Mouse (Mus musculus) stomach, embryonic 14.5 days (tissue): Measurements from ENCODE around the gene Basp1. TPM values are rescaled to one million over a fixed set of nuclear protein-coding genes. Genes with fewer than 3 reads are reported as not detected.
"Not testable (repeated sequence)": the region's sequence is repeated elsewhere in the genome, so short reads cannot be mapped to it uniquely, and the experiment has no call there.

ENCODE experiments used
- ATAC-seq: fragments of 200-750 bp; cut with Nextera tagmentation; 2 replicates; pipeline ENCODE4 v1.8.0; 2017; ENCODE audit warnings: low read depth, moderate TSS enrichment; ENCODE audit not compliant: insufficient number of reproducible peaks, insufficient read depth, low FRiP score
- H3K27ac ChIP-seq: fragments of 300-500 bp; sonication (generic); 2 replicates; pipeline ENCODE4 v1.5.1; 2014; ENCODE audit warnings: mild to moderate bottlenecking, low read length, moderate library complexity, mixed read lengths
- H3K27me3 ChIP-seq: fragments of 300-500 bp; sonication (generic); 2 replicates; pipeline ENCODE4 v1.6.1; 2014; ENCODE audit warnings: low read length, control low read depth, mixed read lengths; ENCODE audit not compliant: control insufficient read depth, insufficient read depth
- H3K36me3 ChIP-seq: fragments of 300-500 bp; sonication (generic); 2 replicates; pipeline ENCODE4 v1.6.1; 2014; ENCODE audit warnings: mild to moderate bottlenecking, control low read depth, low read length, moderate library complexity, mixed read lengths; ENCODE audit not compliant: control insufficient read depth, insufficient read depth
- H3K4me1 ChIP-seq: fragments of 300-500 bp; sonication (generic); 2 replicates; pipeline ENCODE4 v1.6.1; 2014; ENCODE audit warnings: low read length, control low read depth, mixed read lengths; ENCODE audit not compliant: control insufficient read depth, insufficient read depth
- H3K4me2 ChIP-seq: fragments of 300-500 bp; sonication (generic); replicated peaks from 2 replicates; pipeline ENCODE4 v1.6.1; 2014; ENCODE audit warnings: low read depth, low read length, control low read depth
- H3K4me3 ChIP-seq: fragments of 300-500 bp; sonication (generic); 2 replicates; pipeline ENCODE4 v1.5.1; 2014; ENCODE audit warnings: low read depth, low read length, control low read depth
- H3K9ac ChIP-seq: fragments of 300-500 bp; sonication (generic); replicated peaks from 2 replicates; pipeline ENCODE4 v1.6.1; 2014; ENCODE audit warnings: low read depth, mild to moderate bottlenecking, control low read depth, low read length, moderate library complexity, mixed read lengths
- H3K9me3 ChIP-seq: fragments of 300-500 bp; sonication (generic); 2 replicates; pipeline ENCODE4 v1.6.1; 2016; ENCODE audit warnings: low read depth, low read length, control low read depth; ENCODE audit not compliant: control insufficient read depth
- WGBS: fragments of 180-500 bp; shearing (Covaris S2); extraction: QIAGEN DNeasy Blood & Tissue Kit; methylation state at CpG from one replicate; pipeline ENCODE4 v1.1.7; 2014; 5-methylcytosine and 5-hydroxymethylcytosine counted together
- polyA plus RNA-seq: library from polyadenylated mRNA; unstranded; fragments of >200 nt; fragmentation: Nextera tagmentation; extraction: Ambion mirVana; gene quantifications from 2 replicates; pipeline ENCODE4 v1.2.1, GENCODE M21; 2014

Gene Basp1
- polyA plus RNA-seq: 28.6 and 29.3 TPM in 2 replicates

DNA sequence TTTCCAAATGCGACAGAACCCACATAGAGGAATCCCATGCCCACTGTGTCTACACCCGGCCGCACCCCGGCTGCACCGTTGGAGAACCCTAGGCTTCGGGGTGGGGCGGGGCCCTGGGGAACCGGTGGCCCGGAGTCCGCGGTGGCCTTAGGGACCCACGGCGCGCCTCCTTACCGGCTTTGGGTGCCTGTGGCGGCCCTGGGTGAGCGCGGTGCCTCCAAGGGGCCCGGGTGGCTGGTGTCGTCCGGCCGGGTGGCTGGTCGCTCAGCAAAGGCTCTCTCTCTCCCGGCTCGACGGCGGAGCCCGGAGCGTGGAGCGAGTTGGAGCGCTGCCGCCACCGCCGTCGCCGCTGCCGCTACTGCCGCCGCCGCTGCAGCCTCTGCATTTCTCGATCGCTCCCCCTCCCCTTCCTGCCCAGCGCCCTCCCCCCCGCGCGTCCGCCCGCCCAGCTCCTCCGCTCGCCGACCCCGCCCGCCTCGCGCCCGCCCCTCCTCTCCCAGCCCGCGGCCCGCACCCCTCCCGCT, at the start of gene Basp1:
Gene Basp1, minus strand, starts transcription at position 387 of the 524 bp plus-strand sequence.
- WGBS: 1% methylated on average over 36 of the region's 60 CpGs
- Histone ChIP-seq H3K36me3 (no peaks in the 10 kb centered on the region), H3K4me1 (peaks cover 3% of the 10 kb centered on the region; the same call in 1 of the 2 replicates), H3K9ac (peak within 1 kb of the TSS; percentile 71), H3K4me3 (peak within 1 kb of the TSS; percentile 82), H3K4me2 (peak within 1 kb of the TSS; percentile 90), H3K9me3 (no peaks in the 10 kb centered on the region), H3K27ac (peak within 1 kb of the TSS; percentile 93), H3K27me3 (no peaks in the 10 kb centered on the region)
- ATAC-seq: peak; percentile 61

DNA sequence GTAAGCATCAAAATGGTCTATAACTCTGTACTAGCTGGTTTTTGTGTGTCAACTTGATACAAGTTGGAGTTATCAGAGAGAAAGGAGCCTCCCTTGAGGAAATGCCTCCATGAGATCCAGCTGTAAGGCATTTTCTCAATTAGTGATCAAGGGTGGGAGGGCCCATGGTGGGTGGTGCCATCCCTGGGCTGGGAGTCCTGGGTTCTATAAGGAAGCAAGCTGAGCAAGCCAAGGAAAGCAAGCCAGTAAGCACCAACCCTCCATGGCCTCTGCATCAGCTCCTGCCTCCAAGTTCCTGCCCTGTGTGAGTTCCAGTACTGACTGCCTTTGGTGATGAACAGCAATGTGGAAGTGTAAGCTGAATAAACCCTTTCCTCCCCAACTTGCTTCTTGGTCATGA, 49.5 kb upstream of the Basp1 start:
- H3K27me3 ChIP-seq, ATAC-seq, H3K27ac ChIP-seq, H3K4me2 ChIP-seq, H3K4me1 ChIP-seq, H3K36me3 ChIP-seq, H3K9ac ChIP-seq, H3K9me3 ChIP-seq, H3K4me3 ChIP-seq: not testable (repeated sequence)

GRCm38 (mm10) chr15:25462056-25462762, 48.6 kb upstream of the Basp1 start:
- peaks cover 7% of the 10 kb centered on the region; the same call in 1 of the 2 replicates for H3K4me1 ChIP-seq
- no peak overlapping the region for H3K27ac ChIP-seq
- ATAC-seq: no peak
- WGBS: 64% methylated on average over 6 of the region's 6 CpGs
- no peak overlapping the region for H3K4me2 ChIP-seq
- H3K36me3 ChIP-seq: no peaks in the 10 kb centered on the region
- H3K27me3 ChIP-seq: no peaks in the 10 kb centered on the region
- H3K9me3 ChIP-seq: no peaks in the 10 kb centered on the region
- H3K9ac ChIP-seq: no peak overlapping the region
- no peak overlapping the region for H3K4me3 ChIP-seq

DNA sequence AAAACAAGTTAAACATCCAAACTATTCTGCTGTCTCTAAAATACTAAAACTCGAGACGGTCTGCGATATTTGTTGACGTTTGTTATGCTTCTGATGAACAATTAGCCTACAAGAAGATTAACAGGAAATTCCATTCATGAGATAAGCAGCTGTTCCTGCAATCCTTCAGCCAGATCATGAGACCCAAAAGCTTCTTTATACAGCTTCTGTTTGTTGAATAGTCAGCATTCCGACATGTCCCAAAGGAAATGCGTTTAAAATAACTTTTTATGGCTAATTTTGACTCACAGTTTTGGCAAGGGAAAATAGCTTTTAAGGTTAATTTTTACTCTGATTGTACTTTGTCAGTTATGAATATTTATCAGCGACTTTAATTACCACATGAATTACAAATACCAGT, 46.3 kb upstream of the Basp1 start:
- Histone ChIP-seq H3K9me3 (no peaks in the 10 kb centered on the region), H3K4me3 (no peak overlapping the region), H3K9ac (no peak overlapping the region), H3K27me3 (no peaks in the 10 kb centered on the region), H3K4me2 (no peak overlapping the region), H3K4me1 (peaks cover 7% of the 10 kb centered on the region; the same call in 1 of the 2 replicates), H3K36me3 (no peaks in the 10 kb centered on the region), H3K27ac (no peak overlapping the region)
- no peak for ATAC-seq
- WGBS: 15% methylated on average over 7 of the region's 7 CpGs

DNA sequence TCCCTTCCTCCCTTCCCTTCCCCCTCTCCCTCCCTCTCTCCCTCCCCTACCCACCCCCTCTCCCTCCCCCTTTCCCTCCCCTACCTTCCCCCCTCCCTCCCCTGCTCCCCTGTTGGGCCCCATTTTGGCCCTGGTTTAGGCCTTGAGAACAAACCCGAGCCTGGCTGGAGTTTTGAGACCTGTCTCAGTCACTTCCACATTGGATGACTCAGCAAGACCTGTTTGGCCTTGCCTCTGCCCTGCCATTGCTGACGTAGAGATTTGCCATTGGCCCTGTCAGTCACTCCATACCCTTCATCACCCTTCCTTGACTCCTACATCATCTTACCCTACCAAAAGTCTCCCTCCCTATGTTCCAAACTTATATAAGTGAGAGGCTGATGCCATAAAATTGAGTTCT, 43.9 kb upstream of the Basp1 start:
- WGBS: 73% methylated on average over 2 of the region's 2 CpGs
- Histone ChIP-seq H3K4me3 (no peak overlapping the region), H3K9me3 (no peaks in the 10 kb centered on the region), H3K36me3 (no peaks in the 10 kb centered on the region), H3K27me3 (no peaks in the 10 kb centered on the region), H3K4me1 (peaks cover 7% of the 10 kb centered on the region; the same call in 1 of the 2 replicates), H3K4me2 (no peak overlapping the region), H3K9ac (no peak overlapping the region), H3K27ac (no peak overlapping the region)
- no peak for ATAC-seq

GRCm38 (mm10) chr15:25453538-25453937, 40.0 kb upstream of the Basp1 start:
- Histone ChIP-seq H3K27me3 (no peaks in the 10 kb centered on the region), H3K9ac (no peak overlapping the region), H3K4me3 (no peak overlapping the region), H3K9me3 (no peaks in the 10 kb centered on the region), H3K4me1 (no peaks in the 10 kb centered on the region), H3K4me2 (no peak overlapping the region), H3K36me3 (no peaks in the 10 kb centered on the region), H3K27ac (no peak overlapping the region)
- WGBS: 83% methylated on average over 3 of the region's 3 CpGs
- no peak for ATAC-seq

DNA sequence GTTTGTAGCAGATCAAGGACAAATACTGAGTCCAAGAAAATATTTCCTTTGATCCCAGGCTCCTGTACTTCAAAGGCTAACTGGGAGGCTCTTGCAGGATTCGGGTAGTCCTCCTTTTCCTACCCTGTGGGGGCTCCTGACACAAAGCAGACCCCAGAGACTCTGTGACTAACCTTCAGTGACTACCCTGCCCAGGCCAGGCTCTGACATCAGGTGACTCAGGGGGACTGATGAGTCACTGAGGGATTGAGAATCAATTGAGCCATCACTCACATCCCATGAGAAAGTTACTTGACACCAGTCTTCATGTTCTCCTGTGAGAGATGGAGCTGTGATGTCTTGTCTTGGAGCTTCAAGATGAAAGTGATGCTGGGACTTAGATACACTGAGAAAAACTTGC, 35.8 kb upstream of the Basp1 start:
- Histone ChIP-seq H3K27me3 (no peaks in the 10 kb centered on the region), H3K27ac (no peak overlapping the region), H3K4me1 (0 out of 2 replicates have a peak, but pooled peaks cover 2% of the 10 kb centered on the region), H3K9me3 (no peaks in the 10 kb centered on the region), H3K36me3 (no peaks in the 10 kb centered on the region), H3K4me3 (no peak overlapping the region), H3K9ac (no peak overlapping the region), H3K4me2 (no peak overlapping the region)
- no peak for ATAC-seq
- WGBS: 39% methylated on average over 1 of the region's 1 CpGs

DNA sequence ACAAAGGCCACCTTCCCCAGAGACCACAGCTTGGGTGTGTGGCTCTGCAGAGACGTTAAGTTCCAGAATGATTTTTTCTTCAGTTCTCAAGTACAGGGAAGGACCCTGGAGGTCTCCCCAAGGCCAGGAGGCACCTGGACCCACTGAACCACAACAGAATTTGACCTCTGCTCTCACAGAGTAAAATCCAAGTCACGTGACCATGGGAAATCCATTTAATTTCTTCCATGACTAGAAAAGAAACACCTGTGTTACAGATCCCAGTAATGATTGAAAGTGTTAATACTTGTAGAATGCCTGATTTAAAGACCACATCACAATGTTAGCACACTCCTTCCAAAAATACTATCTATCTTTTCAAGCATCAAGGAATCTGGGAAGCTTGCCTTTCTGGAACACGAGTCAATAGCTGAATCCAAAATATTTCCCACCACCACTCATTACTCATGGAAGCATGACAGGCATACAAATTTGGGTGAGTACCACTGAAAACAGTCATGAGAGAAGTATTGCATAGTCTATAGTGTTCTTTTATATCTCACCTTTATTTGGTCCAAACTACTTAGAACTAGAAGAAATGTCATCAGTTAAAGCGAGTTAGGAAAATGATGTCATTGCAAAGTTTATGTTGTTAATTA, 35.3 kb upstream of the Basp1 start:
- Histone ChIP-seq H3K4me2 (no peak overlapping the region), H3K27me3 (no peaks in the 10 kb centered on the region), H3K27ac (no peak overlapping the region), H3K9me3 (no peaks in the 10 kb centered on the region), H3K9ac (no peak overlapping the region), H3K4me1 (0 out of 2 replicates have a peak, but pooled peaks cover 2% of the 10 kb centered on the region), H3K36me3 (no peaks in the 10 kb centered on the region), H3K4me3 (no peak overlapping the region)
- no peak for ATAC-seq
- WGBS: 65% methylated on average over 4 of the region's 4 CpGs
